Mouse (Mus musculus): ENCODE results near the gene Xpo4.

The Xpo4 gene

GRCm38 (mm10) chr14:57534961-57535360, 130.3 kb downstream of the Xpo4 start:
- peak; percentile 58 to 72 for DNase-seq

GRCm38 (mm10) chr14:57534346-57534745, 130.9 kb downstream of the Xpo4 start:
- DNase-seq = peak in 1 of 2 experiments; percentile 12

GRCm38 (mm10) chr14:57533841-57534240, 131.4 kb downstream of the Xpo4 start:
- DNase-seq = peak in 1 of 2 experiments; percentile 18

GRCm38 (mm10) chr14:57533214-57533613, 132.0 kb downstream of the Xpo4 start:
- peak; percentile 78 to 84 for DNase-seq

- no peak for DNase-seq
Observed at GRCm38 (mm10) chr14:57532577-57532976, 132.7 kb downstream of the Xpo4 start.

- no peak for DNase-seq
Observed at GRCm38 (mm10) chr14:57529786-57530515, 135.3 kb downstream of the Xpo4 start.

- peak in 1 of 2 experiments; percentile 24 for DNase-seq
Observed at GRCm38 (mm10) chr14:57529086-57529785, 136.0 kb downstream of the Xpo4 start.

GRCm38 (mm10) chr14:57527598-57527997, 137.6 kb downstream of the Xpo4 start:
- no peak for DNase-seq

Measured in cerebellum, postnatal 10 days (tissue).